Mouse (Mus musculus) midbrain, embryonic 10.5 days (tissue): ENCODE data around the gene Zfp661. TPM values are rescaled to one million over a fixed set of nuclear protein-coding genes. Genes with fewer than 3 reads are reported as not detected.

Source experiments
- DNase-seq: peaks from one replicate; pipeline ENCODE4 v3.0.0-alpha.2; 2017; ENCODE audit warnings: low spot score
- H3K27ac ChIP-seq: fragments of 300-500 bp; sonication (generic); replicated peaks from 2 replicates; pipeline ENCODE4 v1.5.1; 2016; ENCODE audit warnings: mild to moderate bottlenecking
- H3K27me3 ChIP-seq: fragments of 300-500 bp; sonication (generic); 2 replicates; pipeline ENCODE4 v1.6.1; 2016; ENCODE audit warnings: low read depth, mild to moderate bottlenecking; ENCODE audit not compliant: poor library complexity, severe bottlenecking
- H3K36me3 ChIP-seq: fragments of 300-500 bp; sonication (generic); 2 replicates; pipeline ENCODE4 v1.6.1; 2016; ENCODE audit warnings: mild to moderate bottlenecking, moderate library complexity
- H3K4me1 ChIP-seq: fragments of 300-500 bp; sonication (generic); 2 replicates; pipeline ENCODE4 v1.6.1; 2016
- H3K4me3 ChIP-seq: fragments of 300-500 bp; sonication (generic); 2 replicates; pipeline ENCODE4 v1.5.1; 2016; ENCODE audit warnings: mild to moderate bottlenecking, moderate library complexity
- H3K9me3 ChIP-seq: fragments of 300-500 bp; sonication (generic); replicated peaks from 2 replicates; pipeline ENCODE4 v1.6.1; 2016; ENCODE audit warnings: mild to moderate bottlenecking
- WGBS: fragments of 180-500 bp; shearing (Covaris S2); methylation state at CpG from one replicate; pipeline ENCODE4 v1.1.7; 2016; 5-methylcytosine and 5-hydroxymethylcytosine counted together
- polyA plus RNA-seq: library from polyadenylated mRNA; unstranded; fragments of >200 nt; fragmentation: Nextera tagmentation; extraction: Ambion mirVana; gene quantifications from 2 replicates; pipeline ENCODE4 v1.2.1, GENCODE M21; 2016

Gene Zfp661
- polyA plus RNA-seq, 1 experiment from 2014 or later = 7.6 TPM

- H3K27me3 ChIP-seq = peaks cover 63% of the 10 kb centered on the region
- 88% methylated on average over 2 of the region's 2 CpGs for WGBS
- H3K4me1 ChIP-seq = peaks cover 9% of the 10 kb centered on the region
- H3K36me3 ChIP-seq = no peaks in the 10 kb centered on the region
- no peak overlapping the region for H3K27ac ChIP-seq
- DNase-seq = no peak
- no peaks in the 10 kb centered on the region for H3K9me3 ChIP-seq
- H3K4me3 ChIP-seq = no peak overlapping the region
Measured at GRCm38 (mm10) chr2:127541697-127542096, 45.2 kb downstream of the Zfp661 start.

- peaks cover 63% of the 10 kb centered on the region for H3K27me3 ChIP-seq
- no peaks in the 10 kb centered on the region for H3K36me3 ChIP-seq
- H3K27ac ChIP-seq = 0 out of 2 replicates have a peak within 1 kb of the TSS, but pooled peaks have one; percentile 13
- 3% methylated on average over 29 of the region's 29 CpGs for WGBS
- peaks cover 9% of the 10 kb centered on the region for H3K4me1 ChIP-seq
- H3K9me3 ChIP-seq = no peaks in the 10 kb centered on the region
- no peak for DNase-seq
- peak within 1 kb of the TSS; percentile 41 for H3K4me3 ChIP-seq
Measured at GRCm38 (mm10) chr2:127541185-127541584, 45.7 kb downstream of the Zfp661 start, which contains the start of gene Prom2. Gene Prom2 (minus strand): TSS chr2:127541467.

GRCm38 (mm10) chr2:127539494-127539893 is 47.4 kb downstream of the Zfp661 start:
- DNase-seq = no peak
- Histone ChIP-seq H3K27ac (no peak overlapping the region), H3K27me3 (peaks cover 63% of the 10 kb centered on the region), H3K9me3 (no peaks in the 10 kb centered on the region), H3K36me3 (no peaks in the 10 kb centered on the region), H3K4me3 (no peak overlapping the region), H3K4me1 (peaks cover 9% of the 10 kb centered on the region)
- WGBS = 34% methylated on average over 4 of the region's 4 CpGs

- no peak overlapping the region for H3K4me3 ChIP-seq
- no peaks in the 10 kb centered on the region for H3K9me3 ChIP-seq
- peaks cover 51% of the 10 kb centered on the region for H3K27me3 ChIP-seq
- no peak overlapping the region for H3K27ac ChIP-seq
- peaks cover 9% of the 10 kb centered on the region for H3K4me1 ChIP-seq
- H3K36me3 ChIP-seq = no peaks in the 10 kb centered on the region
- 80% methylated on average over 3 of the region's 3 CpGs for WGBS
- no peak for DNase-seq
Measured at GRCm38 (mm10) chr2:127537548-127537947, 49.3 kb downstream of the Zfp661 start.

GRCm38 (mm10) chr2:127535363-127535762 is 51.5 kb downstream of the Zfp661 start:
- no peak for DNase-seq
- no peaks in the 10 kb centered on the region for H3K9me3 ChIP-seq
- no peak overlapping the region for H3K27ac ChIP-seq
- WGBS = 78% methylated on average over 9 of the region's 9 CpGs
- no peaks in the 10 kb centered on the region for H3K36me3 ChIP-seq
- no peaks in the 10 kb centered on the region for H3K4me1 ChIP-seq
- peaks cover 29% of the 10 kb centered on the region for H3K27me3 ChIP-seq
- no peak overlapping the region for H3K4me3 ChIP-seq

GRCm38 (mm10) chr2:127532379-127532778 is 54.5 kb downstream of the Zfp661 start:
- no peaks in the 10 kb centered on the region for H3K36me3 ChIP-seq
- H3K4me3 ChIP-seq = no peak overlapping the region
- H3K27me3 ChIP-seq = no peaks in the 10 kb centered on the region
- no peaks in the 10 kb centered on the region for H3K4me1 ChIP-seq
- H3K9me3 ChIP-seq = no peaks in the 10 kb centered on the region
- no peak overlapping the region for H3K27ac ChIP-seq
- 14% methylated on average over 9 of the region's 9 CpGs for WGBS
- peak; percentile 33 for DNase-seq

- DNase-seq = no peak
- 90% methylated on average over 2 of the region's 2 CpGs for WGBS
- Histone ChIP-seq H3K4me3 (no peak overlapping the region), H3K9me3 (no peaks in the 10 kb centered on the region), H3K4me1 (no peaks in the 10 kb centered on the region), H3K27ac (no peak overlapping the region), H3K27me3 (no peaks in the 10 kb centered on the region), H3K36me3 (no peaks in the 10 kb centered on the region)
Measured at GRCm38 (mm10) chr2:127531592-127531991, 55.3 kb downstream of the Zfp661 start.

- H3K36me3 ChIP-seq = no peaks in the 10 kb centered on the region
- no peak overlapping the region for H3K4me3 ChIP-seq
- 76% methylated on average over 3 of the region's 3 CpGs for WGBS
- no peaks in the 10 kb centered on the region for H3K27me3 ChIP-seq
- no peak for DNase-seq
- no peaks in the 10 kb centered on the region for H3K9me3 ChIP-seq
- H3K27ac ChIP-seq = no peak overlapping the region
- no peaks in the 10 kb centered on the region for H3K4me1 ChIP-seq
Measured at GRCm38 (mm10) chr2:127530418-127530817, 56.5 kb downstream of the Zfp661 start.

- no peak overlapping the region for H3K27ac ChIP-seq
Measured at GRCm38 (mm10) chr2:127525004-127525775, 61.7 kb downstream of the Zfp661 start.

More at GRCm38 (mm10) chr2:127525004-127525775, 61.7 kb downstream of the Zfp661 start:
- no peak overlapping the region for H3K4me3 ChIP-seq
- no peaks in the 10 kb centered on the region for H3K36me3 ChIP-seq
- H3K9me3 ChIP-seq = no peaks in the 10 kb centered on the region
- peaks cover 7% of the 10 kb centered on the region; the same call in 1 of the 2 replicates for H3K27me3 ChIP-seq
- H3K4me1 ChIP-seq = peaks cover 27% of the 10 kb centered on the region
- 90% methylated on average over 3 of the region's 3 CpGs for WGBS
- no peak for DNase-seq

Other genes starting within 250 kb of the Zfp661 start
- not detected in 2 replicates for gene Astl, start 248.5 kb downstream of the Zfp661 start, polyA plus RNA-seq
- gene Adra2b, start 223.9 kb downstream of the Zfp661 start, polyA plus RNA-seq = 2.6 and 2.8 TPM in 2 replicates
- 0.10 and 0.29 TPM in 2 replicates for gene Gpat2, start 161.9 kb downstream of the Zfp661 start, polyA plus RNA-seq
- gene Fahd2a, start 142.5 kb downstream of the Zfp661 start, polyA plus RNA-seq = 23.0 and 27.7 TPM in 2 replicates
- gene Kcnip3, start 65.0 kb downstream of the Zfp661 start, polyA plus RNA-seq = 1.8 and 2.6 TPM in 2 replicates
- 0.28 and 0.43 TPM in 2 replicates for gene Prom2, start 45.6 kb downstream of the Zfp661 start, polyA plus RNA-seq
- 169 and 178 TPM in 2 replicates for gene Mrps5, start 128 bp upstream of the Zfp661 start, polyA plus RNA-seq
- 0.62 and 1.0 TPM in 2 replicates for gene Mal, start 69.6 kb upstream of the Zfp661 start, polyA plus RNA-seq
- 0.56 and 0.93 TPM in 2 replicates for gene Mall, start 142.8 kb upstream of the Zfp661 start, polyA plus RNA-seq
- 42.2 and 45.1 TPM in 2 replicates for gene Nphp1, start 201.8 kb upstream of the Zfp661 start, polyA plus RNA-seq
- 26.5 and 30.3 TPM in 2 replicates for gene Mtln, start 205.4 kb upstream of the Zfp661 start, polyA plus RNA-seq
- 100 and 109 TPM in 2 replicates for gene Bub1, start 244.8 kb upstream of the Zfp661 start, polyA plus RNA-seq